Mouse (Mus musculus): ENCODE data around the gene Alpl.

Alpl gene

GRCm38 (mm10) chr4:137739151-137739923, 56.8 kb downstream of the Alpl start:
- DNase-seq (ENCODE audit: low spot score in 2 of 2): no peak

DNA sequence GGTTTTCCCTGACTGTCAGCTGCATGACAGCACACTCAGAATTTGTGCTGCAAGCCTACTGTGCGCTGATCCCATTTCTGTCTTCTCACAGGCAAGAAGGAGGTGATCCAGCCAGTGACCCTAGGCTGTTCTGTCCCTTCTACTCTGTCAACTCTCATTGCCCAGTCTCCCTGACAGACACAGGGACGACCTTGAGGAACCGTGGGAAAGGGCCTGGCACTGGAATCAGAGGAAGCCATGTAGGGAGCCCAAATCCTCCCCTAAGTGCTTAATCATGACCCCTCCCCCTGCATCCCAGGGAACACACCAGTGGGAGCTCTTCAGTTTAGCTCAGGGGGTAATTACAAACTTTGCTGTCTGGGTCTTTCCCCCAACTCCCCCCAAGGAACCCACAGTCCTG, 58.4 kb downstream of the Alpl start:
- no peak for DNase-seq (ENCODE audit: low spot score in 2 of 2)

DNA sequence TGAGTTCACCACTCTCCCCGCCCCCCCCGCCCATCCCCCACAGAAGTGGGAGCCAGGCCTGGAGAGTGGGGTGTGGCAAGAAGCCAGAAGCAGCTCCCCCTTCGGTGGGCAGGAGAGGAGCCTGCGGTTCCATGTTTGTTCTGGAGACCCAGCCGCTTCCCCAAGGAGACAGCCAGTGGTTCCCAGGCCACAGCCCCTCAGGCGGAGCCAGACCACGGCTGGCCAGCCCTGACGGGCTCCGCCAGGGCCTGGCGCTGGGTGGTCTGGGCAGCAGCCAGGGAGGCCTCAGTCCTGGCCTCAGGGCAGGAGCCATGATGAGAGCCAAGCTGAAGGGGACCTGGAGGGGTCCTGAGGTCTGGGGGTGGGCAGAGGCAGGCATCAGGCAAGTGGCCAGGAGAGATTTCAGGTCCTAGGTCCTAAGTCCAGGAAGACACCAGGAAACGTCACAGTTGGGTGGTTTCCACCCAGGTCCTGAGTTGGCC, 59.9 kb downstream of the Alpl start:
- no peak for DNase-seq (ENCODE audit: low spot score in 2 of 2)

DNA sequence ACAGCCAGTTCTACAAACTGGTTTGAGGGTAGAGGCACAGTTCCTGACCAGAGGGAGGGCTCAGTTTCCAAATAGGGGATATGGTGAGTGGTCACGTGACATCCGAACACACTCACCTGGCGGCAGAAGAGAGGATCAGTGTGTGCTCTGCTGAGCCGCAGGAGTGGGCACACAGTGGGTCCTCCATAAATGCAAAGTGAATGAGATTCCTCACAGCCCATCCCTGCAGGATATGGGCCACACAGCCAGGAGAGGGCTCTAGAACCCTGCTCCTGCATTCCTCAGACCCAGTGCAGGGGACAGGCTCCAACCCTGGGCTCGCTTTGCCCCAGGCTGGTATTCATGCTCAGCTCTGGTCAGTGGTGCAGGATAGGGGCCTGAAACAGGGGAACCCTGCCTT, 62.7 kb downstream of the Alpl start:
- DNase-seq (ENCODE audit: low spot score in 2 of 2): no peak

GRCm38 (mm10) chr4:137732962-137733361, 63.2 kb downstream of the Alpl start:
- DNase-seq (ENCODE audit: low spot score in 2 of 2): no peak

DNA sequence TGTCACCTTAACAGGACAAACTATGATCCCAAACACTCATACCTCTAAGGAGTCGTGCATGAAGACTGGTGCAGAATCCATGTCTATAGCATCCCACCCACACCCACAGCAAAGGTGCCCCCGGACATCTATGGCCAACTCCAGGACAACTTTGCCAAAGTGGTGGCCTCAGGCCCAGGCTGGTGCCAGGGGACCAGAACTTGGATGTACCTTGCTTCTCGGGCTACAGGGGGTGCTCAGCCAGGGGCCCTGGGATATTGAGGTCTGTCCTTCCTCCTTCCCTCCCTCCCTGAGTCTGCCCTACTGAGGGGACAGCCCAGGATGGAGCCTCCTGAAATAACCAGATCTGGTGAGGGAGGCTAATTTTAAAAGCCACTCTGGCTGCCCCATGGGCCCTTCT, 63.8 kb downstream of the Alpl start:
- no peak for DNase-seq (ENCODE audit: low spot score in 2 of 2)

GRCm38 (mm10) chr4:137731891-137732290, 64.3 kb downstream of the Alpl start:
- DNase-seq (ENCODE audit: low spot score in 2 of 2): no peak

GRCm38 (mm10) chr4:137730757-137731156, 65.4 kb downstream of the Alpl start:
- DNase-seq (ENCODE audit: low spot score in 2 of 2): no peak

GRCm38 (mm10) chr4:137730134-137730533, 66.0 kb downstream of the Alpl start:
- DNase-seq (ENCODE audit: low spot score in 2 of 2): peak in 1 of 2 experiments; percentile 91

DNA sequence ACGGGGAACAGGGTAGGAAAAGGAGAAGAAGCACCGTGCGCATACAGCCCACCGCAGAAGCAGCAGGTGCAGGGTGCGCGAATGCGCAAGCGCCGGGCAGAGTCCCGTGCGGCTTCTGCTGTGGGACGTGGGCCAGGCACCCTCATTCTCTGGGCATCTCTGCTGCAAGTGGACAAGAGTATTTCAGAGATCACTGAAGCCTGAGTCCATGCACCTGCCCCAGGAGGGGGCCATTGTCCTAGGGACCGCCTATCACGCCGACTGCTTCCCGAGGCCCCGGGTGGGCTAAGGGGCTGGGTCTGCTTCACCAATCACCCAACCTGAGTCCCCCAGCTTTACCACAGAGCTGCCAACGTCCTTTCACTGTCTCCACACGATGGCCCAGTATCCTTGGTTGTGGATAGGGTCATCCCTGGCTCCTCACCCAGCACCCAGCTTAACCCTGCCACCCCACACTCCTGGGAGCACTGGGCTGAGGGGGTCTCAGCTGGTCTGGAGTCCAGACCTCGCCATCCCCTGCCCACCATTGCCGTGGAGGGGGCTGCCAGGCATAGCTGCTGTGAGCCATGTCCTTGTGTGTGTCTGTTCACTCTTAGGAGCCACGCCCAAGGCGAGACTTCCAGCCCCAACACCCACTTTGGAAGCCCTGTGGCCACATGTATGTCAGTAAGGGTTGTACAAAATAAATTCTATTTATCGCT, 66.9 kb downstream of the Alpl start:
- no peak for DNase-seq (ENCODE audit: low spot score in 2 of 2)

DNA sequence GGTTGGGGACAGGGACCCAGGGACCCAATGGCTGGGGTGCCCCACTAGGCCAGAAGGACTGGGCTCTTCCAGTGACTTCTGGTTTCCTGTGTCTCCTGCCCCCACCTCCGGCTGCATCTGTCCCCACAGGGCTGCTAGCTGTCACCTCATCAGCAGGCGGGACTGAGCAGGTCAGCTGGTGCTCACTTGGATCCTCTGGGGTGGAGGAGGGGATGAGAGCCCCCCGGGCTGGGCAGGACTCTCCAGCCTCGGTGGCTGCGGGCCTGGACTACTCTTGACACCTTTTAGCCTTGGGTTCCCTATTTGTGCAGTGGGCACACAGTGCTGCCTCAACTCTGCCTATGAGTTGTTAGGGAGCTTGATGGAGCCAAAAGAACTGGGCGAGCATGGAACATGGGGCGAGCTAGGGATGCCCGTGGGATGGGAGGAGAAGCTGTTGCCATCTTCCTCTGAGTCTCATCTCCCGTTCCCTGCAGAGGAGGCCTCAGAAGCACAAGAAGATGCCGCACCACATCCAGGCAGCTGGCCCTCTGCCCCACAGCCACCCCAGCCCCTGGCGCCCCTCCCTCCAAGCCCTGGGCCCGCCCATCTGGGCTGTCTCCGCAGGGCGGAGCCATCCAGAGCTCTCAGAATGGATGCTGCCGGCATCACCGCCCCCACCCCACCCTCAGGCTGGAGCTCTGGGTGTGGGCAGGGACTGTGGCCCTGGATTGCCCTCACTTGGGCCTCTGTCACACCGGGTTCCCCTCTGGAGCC, 67.6 kb downstream of the Alpl start:
- peak in 1 of 2 experiments; percentile 55 for DNase-seq (ENCODE audit: low spot score in 2 of 2)

GRCm38 (mm10) chr4:137727506-137728187, 68.5 kb downstream of the Alpl start:
- DNase-seq (ENCODE audit: low spot score in 2 of 2): no peak

GRCm38 (mm10) chr4:137726739-137727505, 69.3 kb downstream of the Alpl start:
- no peak for DNase-seq (ENCODE audit: low spot score in 2 of 2)

GRCm38 (mm10) chr4:137725541-137726145, 70.5 kb downstream of the Alpl start:
- DNase-seq (ENCODE audit: low spot score in 2 of 2): no peak

DNA sequence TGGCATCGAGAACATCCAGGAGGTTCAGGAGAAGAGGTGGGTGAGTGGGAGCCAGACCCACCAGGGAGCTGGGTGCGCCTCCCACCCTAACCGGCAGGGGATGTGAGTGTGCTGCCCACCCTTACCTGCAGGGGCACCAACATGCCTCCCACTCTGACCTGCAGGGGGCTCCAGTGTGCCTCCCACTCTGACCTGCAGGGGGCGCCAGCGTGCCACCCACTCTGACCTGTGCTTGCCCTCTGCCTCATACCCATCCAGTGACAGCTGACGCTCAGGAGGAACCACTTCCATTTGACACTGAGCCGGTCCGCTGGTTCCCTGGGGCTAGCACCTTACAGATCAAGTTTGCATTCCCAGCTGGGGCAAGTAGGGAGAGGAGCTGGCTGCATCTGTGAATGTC, 71.4 kb downstream of the Alpl start:
- DNase-seq (ENCODE audit: low spot score in 2 of 2): peak in 1 of 2 experiments; percentile 56

- peak in 1 of 2 experiments; percentile 32 for DNase-seq (ENCODE audit: low spot score in 2 of 2)
Observed at GRCm38 (mm10) chr4:137724212-137724611, 72.0 kb downstream of the Alpl start.

- DNase-seq (ENCODE audit: low spot score in 2 of 2): no peak
Observed at GRCm38 (mm10) chr4:137723527-137723926, 72.7 kb downstream of the Alpl start.

DNA sequence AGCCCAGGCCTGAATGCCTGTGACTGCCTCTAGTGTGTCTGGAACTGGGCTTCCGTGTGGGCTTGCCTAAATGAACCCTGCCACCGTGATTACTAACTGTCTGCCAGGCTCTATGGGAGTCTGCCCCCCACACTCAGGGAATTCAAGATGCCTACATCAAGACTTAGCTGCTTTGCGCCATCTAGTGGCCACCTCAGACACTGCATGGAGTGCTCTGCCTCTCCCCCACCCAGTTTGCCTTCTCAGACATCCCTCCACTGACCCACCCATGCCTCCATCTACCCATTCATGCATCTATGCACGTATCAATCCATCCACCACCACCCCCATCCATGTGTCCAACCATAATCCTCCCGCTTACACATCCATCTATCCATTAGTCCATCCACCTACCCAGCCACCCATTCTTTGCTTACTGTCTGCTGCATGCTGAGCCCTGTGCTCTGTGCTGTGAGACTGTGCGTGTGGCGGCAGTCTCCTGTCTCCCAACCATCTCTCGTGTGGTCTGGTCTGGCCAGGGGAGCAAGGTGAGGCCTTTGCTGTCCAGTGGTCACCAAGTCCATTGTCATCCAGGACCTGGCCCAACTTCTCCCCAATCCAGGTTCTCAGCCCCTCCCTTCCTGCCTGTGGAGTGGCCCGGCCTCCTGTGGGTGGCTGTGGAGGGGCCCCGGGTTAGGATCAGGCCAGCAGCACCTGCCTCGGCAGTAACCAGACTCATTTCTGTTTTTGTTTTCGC, 73.3 kb downstream of the Alpl start:
- peak in 1 of 2 experiments; percentile 87 for DNase-seq (ENCODE audit: low spot score in 2 of 2)

- no peak for DNase-seq (ENCODE audit: low spot score in 2 of 2)
Observed at GRCm38 (mm10) chr4:137722230-137722629, 74.0 kb downstream of the Alpl start.

DNA sequence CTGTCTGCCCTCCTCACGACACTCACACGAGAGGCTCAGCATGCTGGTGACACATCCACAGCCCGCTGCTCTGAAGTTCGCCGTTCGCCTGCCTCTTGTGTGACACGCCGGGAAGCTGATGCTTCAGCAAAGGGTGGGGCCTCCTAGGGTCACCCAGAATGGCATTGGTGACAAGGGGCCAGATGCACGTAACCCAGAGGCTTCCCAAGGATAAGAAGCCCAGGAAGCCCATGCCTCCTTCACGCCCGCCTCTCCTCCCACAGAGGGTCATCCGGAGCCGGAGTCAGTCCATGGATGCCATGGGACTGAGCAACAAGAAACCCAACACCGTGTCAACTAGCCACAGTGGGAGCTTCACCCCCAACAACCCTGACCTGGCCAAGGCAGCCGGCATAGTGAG, 74.6 kb downstream of the Alpl start:
- DNase-seq (ENCODE audit: low spot score in 2 of 2): no peak

Data from left cerebral cortex, adult 9 months (tissue).